Mouse (Mus musculus) hindbrain, embryonic 13.5 days (tissue): Measurements from ENCODE around the gene Gm20388. TPM values are rescaled to one million over a fixed set of nuclear protein-coding genes. Genes with fewer than 3 reads are reported as not detected.

Source experiments
- ATAC-seq: fragments of 200-750 bp; cut with Nextera tagmentation; 2 replicates; pipeline ENCODE4 v1.8.0; 2017; ENCODE audit warnings: moderate TSS enrichment; ENCODE audit not compliant: low FRiP score
- H3K27ac ChIP-seq: fragments of 300-500 bp; sonication (generic); 2 replicates; pipeline ENCODE4 v1.5.1; 2015; ENCODE audit warnings: inconsistent platforms, mild to moderate bottlenecking, moderate library complexity
- H3K27me3 ChIP-seq: fragments of 300-500 bp; sonication (generic); 2 replicates; pipeline ENCODE4 v1.6.1; 2015; ENCODE audit warnings: mild to moderate bottlenecking, inconsistent platforms
- H3K36me3 ChIP-seq: fragments of 300-500 bp; sonication (generic); 2 replicates; pipeline ENCODE4 v1.6.1; 2015; ENCODE audit warnings: mild to moderate bottlenecking, inconsistent platforms
- H3K4me1 ChIP-seq: fragments of 300-500 bp; sonication (generic); replicated peaks from 2 replicates; pipeline ENCODE4 v1.6.1; 2015; ENCODE audit warnings: inconsistent platforms
- H3K4me2 ChIP-seq: fragments of 300-500 bp; sonication (generic); 2 replicates; pipeline ENCODE4 v1.6.1; 2015; ENCODE audit warnings: inconsistent platforms, mild to moderate bottlenecking, moderate library complexity
- H3K4me3 ChIP-seq: fragments of 300-500 bp; sonication (generic); 2 replicates; pipeline ENCODE4 v1.5.1; 2015; ENCODE audit warnings: mild to moderate bottlenecking, inconsistent platforms
- H3K9ac ChIP-seq: fragments of 300-500 bp; sonication (generic); 2 replicates; pipeline ENCODE4 v1.6.1; 2015; ENCODE audit warnings: mild to moderate bottlenecking, inconsistent platforms
- H3K9me3 ChIP-seq: fragments of 300-500 bp; sonication (generic); 2 replicates; pipeline ENCODE4 v1.6.1; 2016; ENCODE audit warnings: inconsistent platforms
- WGBS: fragments of 180-500 bp; shearing (Covaris S2); methylation state at CpG from one replicate; pipeline ENCODE4 v1.1.7; 2015; 5-methylcytosine and 5-hydroxymethylcytosine counted together
- polyA plus RNA-seq: library from polyadenylated mRNA; unstranded; fragments of >200 nt; fragmentation: Nextera tagmentation; extraction: Ambion mirVana; gene quantifications from 2 replicates; pipeline ENCODE4 v1.2.1, GENCODE M21; 2015

Gm20388 gene
- polyA plus RNA-seq, 1 experiment from 2014 or later = 1.9 TPM

DNA sequence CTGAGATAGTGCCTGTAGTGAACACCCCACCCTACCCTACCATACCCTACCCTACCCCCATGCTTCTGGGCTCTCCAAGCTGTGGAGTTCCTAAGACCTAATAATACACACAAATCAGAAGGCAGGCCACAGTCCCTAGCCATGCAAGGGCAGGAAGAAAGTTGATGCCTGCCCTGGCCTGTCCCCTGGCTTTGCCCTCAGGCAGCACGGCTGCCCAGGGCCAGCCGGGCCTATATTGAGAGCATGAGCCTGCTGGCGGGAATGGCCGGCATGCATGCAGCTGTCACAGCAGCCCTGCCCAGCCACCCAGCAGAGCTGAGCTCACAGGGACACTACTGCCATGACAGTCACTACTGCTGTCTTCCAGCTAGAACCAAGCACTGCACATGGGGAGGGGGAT lies 3972.5 kb downstream of the Gm20388 start:
- no peak overlapping the region for H3K4me2 ChIP-seq
- H3K36me3 ChIP-seq = no peaks in the 10 kb centered on the region
- no peak overlapping the region for H3K27ac ChIP-seq
- H3K9me3 ChIP-seq = no peaks in the 10 kb centered on the region
- no peak overlapping the region for H3K4me3 ChIP-seq
- peaks cover 22% of the 10 kb centered on the region for H3K27me3 ChIP-seq
- no peak for ATAC-seq
- H3K9ac ChIP-seq = no peak overlapping the region
- 77% methylated on average over 4 of the region's 4 CpGs for WGBS
- H3K4me1 ChIP-seq = peaks cover 25% of the 10 kb centered on the region

DNA sequence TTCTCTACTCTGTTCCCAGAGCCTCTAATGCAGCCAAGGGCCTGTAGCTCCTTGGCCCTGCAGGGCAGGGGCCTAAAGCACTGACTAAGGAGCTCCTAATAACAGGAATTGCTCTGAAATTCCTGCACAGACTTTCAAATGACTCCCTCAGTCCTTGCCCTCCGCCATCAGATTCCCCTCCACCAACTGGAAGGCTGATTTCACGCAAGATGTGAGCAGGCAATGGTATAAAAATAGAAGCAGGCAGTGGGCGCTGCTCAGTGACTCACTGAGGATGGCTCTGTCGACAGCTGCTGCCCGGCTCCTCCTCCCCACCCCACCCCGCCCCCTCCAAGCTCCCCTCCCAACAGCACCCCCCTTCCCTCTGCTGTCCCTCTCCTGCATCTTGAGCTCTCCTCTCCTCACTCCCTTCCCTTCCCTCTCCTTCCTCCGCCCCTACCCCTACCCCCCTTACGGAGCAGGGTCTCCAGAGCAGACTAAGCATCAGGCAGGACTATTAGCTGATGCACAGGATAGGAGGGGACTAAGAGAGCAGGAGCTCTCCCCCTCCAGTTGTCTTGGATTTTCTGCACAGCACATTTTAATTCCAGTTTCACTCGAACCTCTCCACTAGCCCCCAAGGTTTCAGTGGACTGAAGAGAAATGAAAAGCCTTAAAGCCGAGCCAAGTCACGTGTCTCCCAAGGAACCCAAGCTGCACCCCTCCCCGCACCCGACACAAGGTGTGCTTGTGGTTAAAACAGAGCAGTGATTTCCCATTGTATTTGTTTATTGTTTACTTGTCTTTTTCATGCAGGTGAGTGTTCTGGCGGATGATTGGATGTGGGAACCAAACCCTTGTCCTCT lies 3974.3 kb downstream of the Gm20388 start:
- peak overlapping the region; percentile 35; the same call in 1 of the 2 replicates for H3K9ac ChIP-seq
- peak overlapping the region; percentile 80 for H3K27ac ChIP-seq
- ATAC-seq = peak; percentile 87
- H3K36me3 ChIP-seq = no peaks in the 10 kb centered on the region
- 10% methylated on average over 14 of the region's 14 CpGs for WGBS
- H3K27me3 ChIP-seq = peaks cover 38% of the 10 kb centered on the region
- peaks cover 25% of the 10 kb centered on the region for H3K4me1 ChIP-seq
- H3K9me3 ChIP-seq = no peaks in the 10 kb centered on the region
- H3K4me2 ChIP-seq = peak overlapping the region; percentile 40
- H3K4me3 ChIP-seq = peak overlapping the region; percentile 8; the same call in 1 of the 2 replicates

DNA sequence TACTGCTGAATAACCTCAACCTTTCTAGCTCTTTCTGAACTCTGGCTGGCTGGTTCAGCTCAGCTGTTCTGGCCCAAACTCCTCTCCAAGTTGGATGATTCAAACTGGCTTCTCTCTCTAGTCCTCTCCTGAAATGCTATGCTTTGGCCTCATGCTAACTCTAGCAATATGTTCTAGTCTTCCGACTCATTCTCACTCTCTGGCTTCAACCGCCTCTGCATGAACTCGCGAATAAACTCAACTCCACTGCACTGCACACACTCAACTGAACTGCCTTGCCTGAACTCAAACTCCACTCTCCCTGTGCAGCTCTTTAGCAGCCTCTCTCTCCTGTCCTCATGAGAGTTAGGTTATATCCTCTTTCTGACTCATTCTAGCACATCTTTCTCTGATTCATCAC lies 3976.5 kb downstream of the Gm20388 start:
- WGBS = 95% methylated on average over 4 of the region's 4 CpGs
- ATAC-seq = no peak
- Histone ChIP-seq H3K9ac (no peak overlapping the region), H3K4me2 (no peak overlapping the region), H3K27me3 (peaks cover 55% of the 10 kb centered on the region), H3K27ac (no peak overlapping the region), H3K9me3 (no peaks in the 10 kb centered on the region), H3K4me3 (no peak overlapping the region), H3K36me3 (no peaks in the 10 kb centered on the region), H3K4me1 (peaks cover 32% of the 10 kb centered on the region)

DNA sequence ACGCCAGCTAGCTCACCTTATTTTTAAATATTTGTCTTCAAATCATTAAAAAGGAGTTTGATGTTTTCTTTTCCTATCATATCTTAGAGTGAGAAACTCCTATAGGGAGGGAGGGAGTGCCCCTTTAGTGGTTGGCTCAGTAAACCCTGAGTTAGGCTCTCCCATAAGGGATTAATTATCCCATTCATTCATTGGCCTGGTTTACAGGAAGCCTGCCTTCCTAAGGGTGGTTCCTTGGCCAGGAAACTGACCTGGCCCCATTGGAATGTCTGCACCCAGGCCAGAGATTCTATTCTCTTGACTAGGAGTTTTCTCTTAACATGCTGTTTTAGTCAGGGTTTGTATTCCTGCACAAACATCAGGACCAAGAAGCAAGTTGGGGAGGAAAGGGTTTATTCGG lies 3977.3 kb downstream of the Gm20388 start:
- no peak for ATAC-seq
- WGBS = 91% methylated on average over 2 of the region's 2 CpGs
- H3K27me3 ChIP-seq = peaks cover 63% of the 10 kb centered on the region
- no peak overlapping the region for H3K9ac ChIP-seq
- H3K4me1 ChIP-seq = peaks cover 40% of the 10 kb centered on the region
- H3K4me3 ChIP-seq = no peak overlapping the region
- no peaks in the 10 kb centered on the region for H3K36me3 ChIP-seq
- H3K27ac ChIP-seq = no peak overlapping the region
- no peaks in the 10 kb centered on the region for H3K9me3 ChIP-seq
- H3K4me2 ChIP-seq = no peak overlapping the region

DNA sequence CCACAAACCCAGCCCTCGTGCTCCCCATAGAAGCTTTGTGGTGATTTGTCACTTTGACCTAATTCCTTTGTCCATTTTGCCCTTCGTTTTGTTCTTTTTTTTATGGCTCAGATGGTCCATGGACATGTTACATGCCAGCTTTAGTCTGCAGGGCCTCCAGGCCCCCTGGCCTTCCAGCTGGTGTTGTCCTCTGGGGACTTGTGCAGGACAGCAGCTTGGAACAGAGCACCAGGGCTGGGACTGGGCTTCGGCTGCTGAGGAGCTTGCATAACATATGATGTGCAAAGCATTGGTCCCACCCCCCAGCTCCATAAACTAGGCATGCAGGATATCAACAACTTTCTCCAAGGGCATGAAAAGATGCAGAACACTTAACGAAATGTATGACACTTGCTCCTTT lies 3979.2 kb downstream of the Gm20388 start:
- H3K27me3 ChIP-seq = peaks cover 80% of the 10 kb centered on the region
- H3K36me3 ChIP-seq = no peaks in the 10 kb centered on the region
- 68% methylated on average over 4 of the region's 4 CpGs for WGBS
- peaks cover 29% of the 10 kb centered on the region for H3K4me1 ChIP-seq
- no peak overlapping the region for H3K4me3 ChIP-seq
- H3K9ac ChIP-seq = no peak overlapping the region
- H3K27ac ChIP-seq = no peak overlapping the region
- ATAC-seq = no peak
- H3K4me2 ChIP-seq = no peak overlapping the region
- H3K9me3 ChIP-seq = no peaks in the 10 kb centered on the region

DNA sequence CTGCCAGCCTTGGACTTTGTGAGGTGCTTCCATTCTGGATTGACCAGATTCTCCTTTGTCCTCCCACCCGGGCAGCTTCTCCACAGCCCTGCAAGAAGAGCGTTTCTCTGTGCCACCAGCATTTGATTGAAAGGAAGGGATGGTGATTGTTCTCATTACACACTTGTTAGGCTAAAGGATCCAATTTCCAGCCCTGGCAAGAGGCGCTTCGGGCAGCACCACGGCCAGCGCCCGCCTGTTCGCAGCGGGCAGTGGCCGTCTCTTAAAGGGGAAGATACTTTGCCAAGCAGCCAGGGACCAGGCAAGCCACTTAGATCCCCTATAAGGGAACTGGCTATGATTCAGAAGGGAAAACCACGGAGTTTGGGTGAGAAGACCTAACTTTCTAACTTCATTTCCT lies 3980.6 kb downstream of the Gm20388 start:
- peak overlapping the region; percentile 48 for H3K4me3 ChIP-seq
- peaks cover 23% of the 10 kb centered on the region for H3K4me1 ChIP-seq
- peaks cover 90% of the 10 kb centered on the region for H3K27me3 ChIP-seq
- peak overlapping the region; percentile 75 for H3K9ac ChIP-seq
- ATAC-seq = no peak; the same call in 1 of the 2 replicates
- H3K4me2 ChIP-seq = peak overlapping the region; percentile 73
- under 1% methylated on average over 11 of the region's 11 CpGs for WGBS
- H3K36me3 ChIP-seq = no peaks in the 10 kb centered on the region
- peak overlapping the region; percentile 84; the same call in 1 of the 2 replicates for H3K27ac ChIP-seq
- H3K9me3 ChIP-seq = no peaks in the 10 kb centered on the region

DNA sequence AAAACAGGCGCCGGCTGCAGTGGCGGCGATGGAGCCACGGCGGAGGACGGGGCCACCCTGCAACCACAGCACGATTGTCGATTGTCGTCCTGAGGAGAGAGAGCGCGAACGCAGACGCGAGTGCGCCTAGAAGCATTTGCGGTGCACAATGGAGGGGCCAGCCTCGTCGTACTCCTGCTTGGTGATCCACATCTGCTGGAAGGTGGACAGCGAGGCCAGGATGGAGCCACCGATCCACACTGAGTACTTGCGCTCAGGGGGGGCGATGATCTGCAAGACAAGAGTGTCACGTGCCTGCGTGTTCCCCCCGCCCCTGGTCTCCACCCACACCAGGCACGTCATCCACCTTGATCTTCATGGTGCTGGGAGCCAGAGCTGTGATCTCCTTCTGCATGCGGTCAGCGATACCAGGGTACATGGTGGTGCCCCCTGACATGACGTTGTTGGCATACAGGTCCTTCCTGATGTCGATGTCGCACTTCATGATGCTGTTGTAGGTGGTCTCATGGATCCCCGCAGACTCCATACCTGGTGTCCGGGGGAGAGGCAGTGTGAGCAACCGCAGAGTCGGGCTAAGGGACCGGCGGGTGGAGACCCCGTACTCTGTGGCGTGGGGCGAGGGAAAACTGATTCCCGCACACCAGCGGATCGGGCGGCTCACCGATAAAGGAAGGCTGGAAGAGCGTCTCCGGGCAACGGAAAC lies 3981.4 kb downstream of the Gm20388 start:
- under 1% methylated on average over 49 of the region's 49 CpGs for WGBS
- H3K27me3 ChIP-seq = peaks cover 89% of the 10 kb centered on the region
- H3K36me3 ChIP-seq = no peaks in the 10 kb centered on the region
- H3K4me3 ChIP-seq = peak overlapping the region; percentile 48
- H3K9me3 ChIP-seq = no peaks in the 10 kb centered on the region
- H3K27ac ChIP-seq = peak overlapping the region; percentile 84
- H3K9ac ChIP-seq = peak overlapping the region; percentile 75
- peak; percentile 92 for ATAC-seq
- peak overlapping the region; percentile 73 for H3K4me2 ChIP-seq
- peaks cover 23% of the 10 kb centered on the region for H3K4me1 ChIP-seq

DNA sequence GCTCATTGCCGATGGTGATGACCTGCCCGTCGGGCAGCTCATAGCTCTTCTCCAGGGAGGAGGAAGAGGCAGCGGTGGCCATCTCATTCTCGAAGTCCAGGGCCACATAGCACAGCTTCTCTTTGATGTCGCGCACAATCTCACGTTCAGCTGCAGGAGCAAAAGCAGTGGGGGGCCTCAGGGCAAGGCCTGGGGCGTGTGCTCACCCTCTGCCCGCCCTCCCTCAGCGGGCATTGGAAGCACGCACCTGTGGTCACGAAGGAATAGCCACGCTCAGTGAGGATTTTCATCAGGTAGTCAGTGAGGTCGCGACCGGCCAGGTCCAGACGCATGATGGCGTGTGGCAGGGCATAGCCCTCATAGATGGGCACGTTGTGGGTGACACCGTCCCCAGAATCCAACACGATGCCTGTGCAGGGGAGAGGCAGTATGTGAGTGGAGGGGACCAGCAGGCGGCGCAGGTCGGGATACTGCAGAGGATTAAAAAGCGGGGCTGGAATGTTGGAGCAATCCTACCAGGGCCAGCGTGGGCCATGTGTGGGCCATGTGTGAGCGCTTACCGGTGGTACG lies 3982.0 kb downstream of the Gm20388 start:
- whole genome bisulfite sequencing = 8% methylated on average over 30 of the region's 30 CpGs
- Histone ChIP-seq H3K27ac (0 out of 2 replicates have a peak overlapping the region, but pooled peaks have one; percentile 84), H3K27me3 (peaks cover 84% of the 10 kb centered on the region), H3K4me3 (peak overlapping the region; percentile 48), H3K36me3 (no peaks in the 10 kb centered on the region), H3K9ac (peak overlapping the region; percentile 75), H3K9me3 (no peaks in the 10 kb centered on the region), H3K4me1 (peaks cover 23% of the 10 kb centered on the region), H3K4me2 (peak overlapping the region; percentile 73)
- ATAC-seq = 0 out of 2 replicates have a peak, but pooled peaks have one; percentile 16

DNA sequence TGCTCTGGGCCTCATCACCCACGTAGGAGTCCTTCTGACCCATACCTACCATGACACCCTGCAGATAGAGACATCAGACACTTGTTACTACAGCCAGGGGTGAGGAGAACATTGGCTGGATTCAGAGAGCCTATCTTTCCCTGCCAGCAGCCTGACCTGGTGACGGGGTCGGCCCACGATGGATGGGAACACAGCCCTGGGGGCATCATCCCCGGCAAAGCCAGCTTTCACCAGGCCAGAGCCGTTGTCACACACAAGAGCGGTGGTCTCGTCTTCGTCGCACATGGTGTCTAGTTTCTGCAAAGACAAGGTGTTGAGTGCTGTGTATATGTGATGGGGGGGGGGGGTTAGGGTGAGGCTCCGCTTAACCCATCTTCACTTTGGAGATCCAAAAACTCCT lies 3982.8 kb downstream of the Gm20388 start:
- no peak overlapping the region for H3K27ac ChIP-seq
- peaks cover 83% of the 10 kb centered on the region for H3K27me3 ChIP-seq

DNA sequence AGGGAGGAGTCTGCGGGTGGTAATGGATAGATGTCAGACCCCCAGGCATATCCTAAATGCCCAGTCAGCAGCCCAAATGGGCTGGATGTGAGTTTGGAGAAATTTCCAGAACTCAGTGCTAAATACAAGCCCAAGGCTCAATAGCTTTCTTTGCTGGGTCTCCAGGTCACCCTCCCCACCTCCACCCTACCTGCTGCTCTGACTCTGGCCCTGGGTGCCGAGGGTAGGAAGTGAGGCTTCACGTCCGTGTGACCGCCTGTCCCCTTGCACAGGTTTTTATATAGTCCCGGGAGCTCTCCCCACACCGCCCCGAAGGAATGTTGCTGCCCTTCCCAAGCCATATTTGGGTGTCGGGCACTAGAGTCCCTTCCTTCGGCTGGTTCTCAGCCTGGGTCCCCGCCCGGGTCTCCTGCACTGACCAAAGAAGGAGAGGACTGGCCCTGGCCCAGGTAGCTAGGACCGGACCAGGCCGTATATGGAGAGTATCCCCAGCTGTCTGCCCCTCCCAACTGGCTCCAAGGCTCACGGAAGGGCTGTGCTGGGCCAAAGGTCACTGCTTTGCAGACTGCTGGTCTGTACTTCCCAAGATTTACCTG lies 3984.0 kb downstream of the Gm20388 start, which contains the start of gene Acta1:
Acta1 (minus strand) TSS at position 250 of the 596 bp plus-strand sequence.
- H3K27ac ChIP-seq = no peak within 1 kb of the TSS
- no peaks in the 10 kb centered on the region for H3K9me3 ChIP-seq
- ATAC-seq = no peak
- H3K9ac ChIP-seq = no peak within 1 kb of the TSS
- H3K27me3 ChIP-seq = peaks cover 72% of the 10 kb centered on the region
- no peaks in the 10 kb centered on the region for H3K36me3 ChIP-seq
- no peak within 1 kb of the TSS for H3K4me3 ChIP-seq
- WGBS = 28% methylated on average over 15 of the region's 15 CpGs
- H3K4me2 ChIP-seq = no peak within 1 kb of the TSS
- H3K4me1 ChIP-seq = peaks cover 23% of the 10 kb centered on the region

More for the DNA sequence above, 3982.8 kb downstream of the Gm20388 start:
- Histone ChIP-seq H3K4me3 (no peak overlapping the region), H3K4me1 (peaks cover 23% of the 10 kb centered on the region), H3K36me3 (no peaks in the 10 kb centered on the region), H3K4me2 (no peak overlapping the region), H3K9me3 (no peaks in the 10 kb centered on the region), H3K9ac (no peak overlapping the region)
- 76% methylated on average over 11 of the region's 11 CpGs for WGBS
- ATAC-seq = no peak

DNA sequence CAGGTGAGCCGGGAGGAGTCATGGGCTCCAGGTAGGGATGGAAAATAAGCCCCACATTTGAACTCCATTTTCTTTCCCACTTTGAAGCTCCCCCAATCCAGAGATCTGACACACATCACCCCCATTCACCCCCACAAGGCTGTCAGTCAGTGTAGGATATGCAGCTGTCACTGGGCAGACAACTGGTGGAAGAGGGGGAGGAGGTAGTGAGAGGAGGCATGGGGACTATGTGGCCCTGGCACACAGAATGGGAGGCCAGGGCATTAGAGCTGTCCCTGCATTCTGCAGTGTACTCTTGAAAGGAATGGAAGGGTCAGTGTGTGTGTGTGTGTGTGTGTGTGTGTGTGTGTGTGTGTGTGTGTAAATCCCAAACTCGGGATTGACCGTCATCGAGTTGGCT lies 3984.6 kb downstream of the Gm20388 start:
- Histone ChIP-seq H3K9ac (no peak overlapping the region), H3K27me3 (peaks cover 65% of the 10 kb centered on the region), H3K9me3 (no peaks in the 10 kb centered on the region), H3K4me2 (no peak overlapping the region), H3K27ac (no peak overlapping the region), H3K36me3 (peaks cover 2% of the 10 kb centered on the region), H3K4me1 (peaks cover 23% of the 10 kb centered on the region), H3K4me3 (no peak overlapping the region)
- WGBS = 80% methylated on average over 4 of the region's 4 CpGs
- no peak for ATAC-seq
